Mouse (Mus musculus) stomach, postnatal 0 days (tissue): ENCODE data around the gene Gdpd3.

Experiments used
- CTCF ChIP-seq: IDR thresholded peaks from 2 replicates; pipeline ENCODE4 v1.5.1; 2016; ENCODE audit warnings: antibody characterized with exemption, low read depth, mild to moderate bottlenecking, moderate library complexity
- EP300 ChIP-seq: optimal IDR thresholded peaks from 2 replicates; pipeline ENCODE3; 2016; ENCODE audit warnings: antibody characterized with exemption

DNA sequence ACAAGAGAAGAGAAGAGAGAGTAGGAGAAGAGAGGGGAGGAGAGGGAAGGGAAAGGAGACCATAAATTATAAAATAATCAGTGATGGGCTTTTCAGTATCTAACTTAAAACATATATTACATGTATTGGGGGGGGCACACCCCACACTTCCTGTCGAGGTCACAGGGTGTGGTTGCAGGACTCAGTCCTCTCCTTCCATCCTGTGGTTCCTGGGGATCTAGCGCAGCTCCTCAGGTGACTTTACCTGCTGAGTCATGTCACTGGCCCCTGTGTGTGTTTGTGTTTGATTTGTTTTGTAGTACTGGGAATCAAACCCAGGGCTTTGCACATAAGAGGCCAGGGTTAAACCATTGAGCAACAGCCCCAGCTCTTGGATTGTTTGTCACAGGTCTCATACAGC is 8.3 kb downstream of the Gdpd3 start:
- no peak for TF ChIP-seq CTCF
- TF ChIP-seq EP300 = no peak
